ENCODE assay signal across 26 mouse cellular contexts in genomic region chr16:63761177-63761576, GRCm38 (mm10).
DNase-seq lines count a peak whose midpoint lies in the region; ATAC-seq lines count a peak whose summit lies in the region.
"Had no signal": no experiment of that assay in that cellular context is flagged by ENCODE, and none has a peak within 500 bp of the region (broad histone marks: within the 10 kb centered on the region; RNA-seq: fewer than 3 reads in every experiment).

No protein-coding gene starts in this region.

- peak; percentile 64; the same call in 1 of the 2 replicates for ATAC-seq in hindbrain, embryonic 11.5 days (ENCODE audit: low FRiP score)
- ATAC-seq in forebrain, embryonic 12.5 days (ENCODE audit: low FRiP score) = peak; percentile 28; the same call in 1 of the 2 replicates
- ATAC-seq in hindbrain, embryonic 12.5 days (ENCODE audit: low FRiP score) = peak; percentile 46; the same call in 1 of the 2 replicates
- ATAC-seq: CD4-positive, CD25-positive, alpha-beta regulatory T cell, adult 4 months; intestine, postnatal 0 days; midbrain, embryonic 13.5 days had no signal

- H3K27me3 ChIP-seq in hindbrain, embryonic 11.5 days (ENCODE audit: control insufficient read depth, insufficient read depth, low read length) = no peaks in the 10 kb centered on the region
- H3K27me3 ChIP-seq in hindbrain, embryonic 10.5 days (ENCODE audit: insufficient read depth, poor library complexity, severe bottlenecking) = no peaks in the 10 kb centered on the region
- H3K27me3 ChIP-seq in forebrain, embryonic 12.5 days = no peaks in the 10 kb centered on the region
- no peaks in the 10 kb centered on the region for H3K27me3 ChIP-seq in hindbrain, embryonic 12.5 days
- H3K27me3 ChIP-seq: embryonic facial prominence, embryonic 15.5 days; kidney, embryonic 15.5 days; limb, embryonic 15.5 days; midbrain, embryonic 13.5 days; neural tube, embryonic 13.5 days had no signal

- DNase-seq in hindbrain, embryonic 11.5 days (ENCODE audit: low spot score) = no peak
- DNase-seq in hindbrain, embryonic 10.5 days (ENCODE audit: low spot score) = no peak
- DNase-seq in mesoderm, embryonic 11.5 days (ENCODE audit: low read depth, low spot score) = peak; percentile 25
- DNase-seq in adrenal gland, adult 2 months = no peak
- DNase-seq in urinary bladder, postnatal 10 days (ENCODE audit: low spot score) = no peak
- DNase-seq: adrenal gland, postnatal 25 days; cerebellum, adult 2 months; cerebellum, postnatal 36 days; gastrocnemius, postnatal 14 days; heart, adult 11 months; kidney, postnatal 36 days; layer of hippocampus, adult 9-11 months; lung, embryonic 14.5 days; thymus, adult 18-20 months; thymus, postnatal 36 days had no signal

- H3K4me3 ChIP-seq in hindbrain, embryonic 11.5 days (ENCODE audit: low read depth, low read length) = no peak overlapping the region
- H3K4me3 ChIP-seq in hindbrain, embryonic 10.5 days = no peak overlapping the region
- no peak overlapping the region for H3K4me3 ChIP-seq in forebrain, embryonic 12.5 days (replicated peaks)
- no peak overlapping the region for H3K4me3 ChIP-seq in hindbrain, embryonic 12.5 days
- H3K4me3 ChIP-seq: embryonic facial prominence, embryonic 15.5 days; kidney, embryonic 15.5 days; limb, embryonic 15.5 days; midbrain, embryonic 13.5 days; neural tube, embryonic 13.5 days had no signal

- 47% methylated on average over 4 of the region's 4 CpGs for WGBS in hindbrain, embryonic 11.5 days
- WGBS in hindbrain, embryonic 10.5 days = 65% methylated on average over 4 of the region's 4 CpGs
- WGBS in forebrain, embryonic 12.5 days = 68% methylated on average over 4 of the region's 4 CpGs
- WGBS in hindbrain, embryonic 12.5 days = 52% methylated on average over 4 of the region's 4 CpGs

- no peaks in the 10 kb centered on the region for H3K36me3 ChIP-seq in hindbrain, embryonic 11.5 days (ENCODE audit: control insufficient read depth, insufficient read depth, low read length)
- no peaks in the 10 kb centered on the region for H3K36me3 ChIP-seq in hindbrain, embryonic 10.5 days
- no peaks in the 10 kb centered on the region for H3K36me3 ChIP-seq in forebrain, embryonic 12.5 days (replicated peaks)
- no peaks in the 10 kb centered on the region for H3K36me3 ChIP-seq in hindbrain, embryonic 12.5 days
- H3K36me3 ChIP-seq: embryonic facial prominence, embryonic 15.5 days; kidney, embryonic 15.5 days; limb, embryonic 15.5 days; midbrain, embryonic 13.5 days; neural tube, embryonic 13.5 days had no signal

- no peaks in the 10 kb centered on the region for H3K4me1 ChIP-seq in hindbrain, embryonic 11.5 days (replicated peaks; ENCODE audit: control insufficient read depth, insufficient read depth, low read length)
- H3K4me1 ChIP-seq in hindbrain, embryonic 10.5 days (replicated peaks) = peaks cover 12% of the 10 kb centered on the region; the same call in 1 of the 2 replicates
- 0 out of 2 replicates have a peak, but pooled peaks cover 2% of the 10 kb centered on the region for H3K4me1 ChIP-seq in forebrain, embryonic 12.5 days
- 0 out of 2 replicates have a peak, but pooled peaks cover 4% of the 10 kb centered on the region for H3K4me1 ChIP-seq in hindbrain, embryonic 12.5 days
- H3K4me1 ChIP-seq: embryonic facial prominence, embryonic 15.5 days; kidney, embryonic 15.5 days; limb, embryonic 15.5 days; midbrain, embryonic 13.5 days; neural tube, embryonic 13.5 days had no signal

- no peaks in the 10 kb centered on the region for H3K9me3 ChIP-seq in hindbrain, embryonic 11.5 days (ENCODE audit: control insufficient read depth, low read length)
- no peaks in the 10 kb centered on the region for H3K9me3 ChIP-seq in hindbrain, embryonic 10.5 days
- H3K9me3 ChIP-seq in forebrain, embryonic 12.5 days = no peaks in the 10 kb centered on the region
- H3K9me3 ChIP-seq in hindbrain, embryonic 12.5 days (replicated peaks) = no peaks in the 10 kb centered on the region
- H3K9me3 ChIP-seq: embryonic facial prominence, embryonic 15.5 days; kidney, embryonic 15.5 days; limb, embryonic 15.5 days; midbrain, embryonic 13.5 days; neural tube, embryonic 13.5 days had no signal

- H3K4me2 ChIP-seq in hindbrain, embryonic 11.5 days (replicated peaks; ENCODE audit: low read depth, low read length) = no peak overlapping the region
- H3K4me2 ChIP-seq in forebrain, embryonic 12.5 days = no peak overlapping the region
- no peak overlapping the region for H3K4me2 ChIP-seq in hindbrain, embryonic 12.5 days (replicated peaks)
- H3K4me2 ChIP-seq: embryonic facial prominence, embryonic 15.5 days; heart, embryonic 11.5 days; kidney, embryonic 15.5 days; limb, embryonic 15.5 days; lung, embryonic 14.5 days; midbrain, embryonic 13.5 days; neural tube, embryonic 13.5 days had no signal

- H3K27ac ChIP-seq in hindbrain, embryonic 11.5 days (ENCODE audit: low read depth, low read length) = no peak overlapping the region
- no peak overlapping the region for H3K27ac ChIP-seq in hindbrain, embryonic 10.5 days
- H3K27ac ChIP-seq in forebrain, embryonic 12.5 days = no peak overlapping the region
- no peak overlapping the region for H3K27ac ChIP-seq in hindbrain, embryonic 12.5 days
- H3K27ac ChIP-seq: embryonic facial prominence, embryonic 15.5 days; kidney, embryonic 15.5 days; limb, embryonic 15.5 days; liver, embryonic 14.5 days; midbrain, embryonic 13.5 days; neural tube, embryonic 13.5 days had no signal

- no peak overlapping the region for H3K9ac ChIP-seq in hindbrain, embryonic 11.5 days (ENCODE audit: low read depth, low read length)
- H3K9ac ChIP-seq in forebrain, embryonic 12.5 days = no peak overlapping the region
- no peak overlapping the region for H3K9ac ChIP-seq in hindbrain, embryonic 12.5 days
- H3K9ac ChIP-seq: embryonic facial prominence, embryonic 15.5 days; kidney, embryonic 15.5 days; limb, embryonic 15.5 days; liver, embryonic 14.5 days; lung, embryonic 14.5 days; midbrain, embryonic 13.5 days; neural tube, embryonic 13.5 days had no signal
